ENCODE assay signal across 35 mouse cellular contexts in the genomic region with DNA sequence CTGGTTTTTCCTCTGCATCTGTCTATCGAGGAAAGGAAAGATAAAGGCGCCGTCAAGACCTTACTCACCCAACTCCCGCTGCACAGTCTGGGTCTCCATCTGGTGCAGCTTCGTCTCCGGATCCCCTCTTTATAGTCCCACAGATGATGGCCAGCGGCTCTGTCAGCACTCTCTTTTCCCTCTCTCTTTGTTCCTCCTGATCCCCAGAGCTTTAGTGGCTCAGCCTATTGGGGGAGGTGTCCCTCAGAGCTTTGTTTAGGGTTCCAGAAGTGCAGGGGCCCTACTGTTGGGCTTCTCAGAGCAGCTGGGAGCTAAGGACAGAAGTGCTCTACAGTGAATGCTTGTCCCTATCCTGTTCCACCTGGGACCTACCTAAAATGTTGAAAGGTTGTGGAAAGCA. TPM values are rescaled to one million over a fixed set of nuclear protein-coding genes. Genes with fewer than 3 reads are reported as not detected.
"Had no signal": no experiment of that assay in that cellular context is flagged by ENCODE, and none has a peak within 500 bp of the region (broad histone marks: within the 10 kb centered on the region; RNA-seq: fewer than 3 reads in every experiment).

A gene (minus strand): TSS at position 101 of the 400 bp plus-strand sequence.

- H3K27ac ChIP-seq: heart, embryonic 13.5 days; heart, embryonic 15.5 days; hindbrain, embryonic 13.5 days; hindbrain, embryonic 15.5 days; hindbrain, postnatal 0 days; kidney, embryonic 15.5 days; kidney, postnatal 0 days; layer of hippocampus, adult 2 months; limb, embryonic 13.5 days; limb, embryonic 15.5 days; liver, embryonic 12.5 days had no signal

- ATAC-seq: hindbrain, postnatal 0 days; intestine, embryonic 16.5 days; liver, embryonic 12.5 days had no signal

- H3K36me3 ChIP-seq: heart, embryonic 15.5 days; hindbrain, embryonic 13.5 days; hindbrain, embryonic 15.5 days; kidney, embryonic 15.5 days; limb, embryonic 13.5 days; limb, embryonic 15.5 days; liver, embryonic 12.5 days had no signal

- H3K4me3 ChIP-seq: heart, embryonic 13.5 days; heart, embryonic 15.5 days; hindbrain, embryonic 13.5 days; hindbrain, embryonic 15.5 days; kidney, embryonic 15.5 days; layer of hippocampus, adult 2 months; limb, embryonic 13.5 days; limb, embryonic 15.5 days; liver, embryonic 12.5 days had no signal

- H3K27me3 ChIP-seq: heart, embryonic 13.5 days; heart, embryonic 15.5 days; hindbrain, embryonic 13.5 days; hindbrain, embryonic 15.5 days; kidney, embryonic 15.5 days; limb, embryonic 13.5 days; limb, embryonic 15.5 days; liver, embryonic 12.5 days had no signal

- H3K9ac ChIP-seq: heart, embryonic 13.5 days; heart, embryonic 15.5 days; hindbrain, embryonic 13.5 days; hindbrain, embryonic 15.5 days; kidney, embryonic 15.5 days; limb, embryonic 13.5 days; limb, embryonic 15.5 days; liver, embryonic 12.5 days had no signal

- DNase-seq: gastrocnemius, postnatal 14 days; gastrocnemius, postnatal 36 days; heart, adult 18-20 months; heart, postnatal 14 days; heart, postnatal 36 days; kidney, adult 11 months; kidney, adult 2 months; kidney, adult 9 months; kidney, postnatal 14 days; kidney, postnatal 36 days had no signal

- H3K9me3 ChIP-seq: heart, embryonic 13.5 days; heart, embryonic 15.5 days; hindbrain, embryonic 13.5 days; hindbrain, embryonic 15.5 days; kidney, embryonic 15.5 days; limb, embryonic 13.5 days; limb, embryonic 15.5 days; liver, embryonic 12.5 days had no signal

- H3K4me1 ChIP-seq: heart, embryonic 15.5 days; hindbrain, embryonic 15.5 days; kidney, embryonic 15.5 days; limb, embryonic 13.5 days; limb, embryonic 15.5 days; liver, embryonic 12.5 days had no signal

- H3K4me2 ChIP-seq: heart, embryonic 11.5 days; heart, embryonic 13.5 days; heart, embryonic 15.5 days; hindbrain, embryonic 13.5 days; hindbrain, embryonic 15.5 days; kidney, embryonic 15.5 days; limb, embryonic 13.5 days; limb, embryonic 15.5 days; liver, embryonic 12.5 days had no signal

RNA-seq across cellular contexts. Expression of the gene that starts here (rescaled TPM):
- total RNA-seq: gastrocnemius, adult 18-20 months; gastrocnemius, adult 8-10 months; gastrocnemius, postnatal 14 days; gastrocnemius, postnatal 36 days; heart, adult 18-20 months; heart, postnatal 14 days; heart, postnatal 36 days; hematopoietic stem cell, adult 5-6 weeks; hindbrain, postnatal 0 days; layer of hippocampus, adult 2 months; layer of hippocampus, postnatal 25 days; left cerebral cortex, adult 8-10 months; left cerebral cortex, postnatal 10 days; left cerebral cortex, postnatal 25 days; liver, adult 2 months had no signal
- polyA plus RNA-seq: gonadal fat pad, adult 2 months; heart, embryonic 11.5 days; heart, embryonic 15.5 days; heart, postnatal 0 days; intestine, embryonic 16.5 days; kidney, adult 2 months; kidney, embryonic 15.5 days; kidney, postnatal 0 days; large intestine, adult 2 months; limb, embryonic 11.5 days; limb, embryonic 13.5 days; limb, embryonic 15.5 days; liver, adult 2 months; liver, embryonic 12.5 days had no signal
